ENCODE assay signal across 10 mouse cellular contexts in the genomic region with DNA sequence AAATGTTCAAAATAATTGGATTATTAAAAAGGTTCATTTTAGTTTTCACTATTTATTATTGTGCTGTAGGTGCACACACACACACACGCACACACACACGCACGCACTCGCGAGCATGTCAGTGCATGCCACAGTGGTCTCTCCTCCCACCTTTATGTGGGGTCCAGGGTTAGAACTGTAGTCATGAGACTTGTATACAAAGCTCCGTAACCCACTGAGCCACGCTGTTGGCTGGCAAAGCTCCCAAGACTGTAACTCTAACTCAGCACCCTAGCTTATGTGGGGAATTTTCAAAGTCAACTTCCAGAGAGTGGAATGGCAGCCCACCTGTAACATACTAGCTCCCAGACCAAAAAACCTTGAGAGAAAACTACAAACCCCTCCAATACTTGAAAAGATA.
"Had no signal": no experiment of that assay in that cellular context is flagged by ENCODE, and none has a peak within 500 bp of the region (broad histone marks: within the 10 kb centered on the region; RNA-seq: fewer than 3 reads in every experiment).

No protein-coding gene starts in this region.

- H3K4me3 ChIP-seq: liver, embryonic 13.5 days had no signal

- H3K4me2 ChIP-seq: liver, embryonic 13.5 days; midbrain, embryonic 11.5 days had no signal

- H3K27me3 ChIP-seq: liver, embryonic 13.5 days had no signal

- H3K27ac ChIP-seq: liver, embryonic 13.5 days had no signal

- H3K9me3 ChIP-seq: liver, embryonic 13.5 days had no signal

- DNase-seq: kidney, postnatal 14 days; kidney, postnatal 4 days; left cerebral cortex, postnatal 4 days; liver, embryonic 13.5 days; lung, adult 2 months; lung, postnatal 14 days; lung, postnatal 4 days; thymus, adult 18-20 months; thymus, postnatal 36 days had no signal

- H3K9ac ChIP-seq: liver, embryonic 13.5 days had no signal

- H3K36me3 ChIP-seq: liver, embryonic 13.5 days had no signal
